Mouse (Mus musculus) fibroblast of lung, adult 2 months (primary cell): ENCODE measurements around the gene Kcna6.

Source experiments
- DNase-seq: peaks from one replicate; pipeline ENCODE4 v3.0.0-alpha.2; 2011; ENCODE audit warnings: low read depth

Gene Kcna6

DNA sequence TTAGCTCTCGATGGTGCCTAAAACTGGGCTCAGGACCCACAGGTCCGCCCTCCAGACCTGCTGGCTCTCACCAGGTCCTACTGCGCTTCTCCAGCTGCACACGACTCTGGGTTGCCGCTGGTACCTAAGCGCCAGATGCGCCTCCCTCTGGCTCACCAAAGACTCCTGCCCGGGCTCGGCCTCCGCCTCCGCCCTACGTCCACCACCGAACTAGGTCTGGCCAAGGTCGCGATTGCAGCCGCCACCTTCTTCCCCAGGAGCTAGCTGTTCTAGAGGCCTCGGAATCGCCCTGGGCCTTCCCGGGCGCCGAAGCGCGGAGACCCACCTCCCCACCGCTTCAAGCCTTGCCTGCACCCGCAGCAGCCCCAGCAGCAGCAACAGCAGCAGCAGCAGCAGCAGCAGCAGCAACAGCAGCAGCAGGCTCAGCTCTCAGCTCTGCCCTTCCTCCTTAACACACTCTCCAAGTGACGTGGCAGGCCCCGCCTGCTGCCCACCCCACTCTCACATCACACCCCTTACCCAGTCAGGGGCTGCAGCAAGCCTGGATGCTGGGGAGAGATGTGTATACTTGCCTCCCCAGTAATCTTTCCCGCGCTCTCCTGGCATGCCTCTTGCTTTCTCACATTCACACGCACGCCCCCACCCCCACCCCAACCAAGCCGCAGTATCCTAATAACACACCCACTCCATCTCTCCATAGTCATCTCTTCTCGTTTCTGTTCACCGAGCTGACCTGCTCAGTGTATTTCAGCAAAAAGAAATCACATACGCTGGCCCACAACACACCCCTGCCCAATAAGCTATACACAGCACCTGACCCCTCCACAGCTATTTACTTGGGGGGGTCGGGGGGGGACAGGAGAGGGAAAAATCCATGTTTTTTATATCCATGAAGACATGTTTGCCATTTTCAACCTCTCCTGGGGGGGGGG is at the start of gene Kcna6:
Gene Kcna6, minus strand, starts transcription at position 464 of the 932 bp plus-strand sequence.
- no peak for DNase-seq

DNA sequence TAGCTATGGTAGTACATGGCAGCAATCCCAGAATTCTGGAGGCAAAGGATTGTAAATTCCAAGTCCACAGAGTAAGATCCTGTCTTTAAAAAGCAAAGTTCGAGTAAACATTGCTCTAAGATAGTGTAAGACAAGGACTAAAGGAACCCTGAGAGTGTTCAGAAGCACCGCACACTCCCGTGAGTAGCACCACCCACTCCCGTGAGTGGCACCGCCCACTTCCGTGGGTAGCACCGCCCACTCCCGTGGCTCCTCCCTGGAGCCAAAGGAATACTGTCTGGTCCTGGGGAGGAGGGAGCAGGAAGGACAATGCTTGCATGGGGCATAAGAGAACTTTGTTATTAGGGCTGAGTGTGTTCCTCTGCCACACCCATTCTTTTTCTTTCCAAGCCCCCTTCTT is 48.4 kb upstream of the Kcna6 start:
- DNase-seq = no peak

DNA sequence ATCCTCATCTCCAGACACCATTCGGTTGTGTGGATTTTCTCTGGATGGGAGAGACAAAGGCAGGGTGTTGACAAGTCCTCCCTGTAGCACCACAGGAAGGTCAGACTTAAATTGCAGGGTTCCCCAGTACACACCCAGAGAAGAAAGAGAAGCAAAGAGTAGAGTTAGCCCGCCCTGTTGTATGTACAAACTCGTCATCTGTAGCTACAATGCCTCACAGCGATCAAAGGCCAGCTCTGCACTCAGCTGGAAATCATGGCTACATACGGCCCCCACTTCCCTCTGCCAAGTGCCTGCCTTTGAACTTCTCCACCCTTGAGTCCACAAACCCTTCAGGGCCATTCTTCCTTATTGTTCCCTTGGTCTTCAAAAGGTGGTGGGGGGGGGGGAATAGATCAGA is 43.7 kb upstream of the Kcna6 start:
- no peak for DNase-seq

DNA sequence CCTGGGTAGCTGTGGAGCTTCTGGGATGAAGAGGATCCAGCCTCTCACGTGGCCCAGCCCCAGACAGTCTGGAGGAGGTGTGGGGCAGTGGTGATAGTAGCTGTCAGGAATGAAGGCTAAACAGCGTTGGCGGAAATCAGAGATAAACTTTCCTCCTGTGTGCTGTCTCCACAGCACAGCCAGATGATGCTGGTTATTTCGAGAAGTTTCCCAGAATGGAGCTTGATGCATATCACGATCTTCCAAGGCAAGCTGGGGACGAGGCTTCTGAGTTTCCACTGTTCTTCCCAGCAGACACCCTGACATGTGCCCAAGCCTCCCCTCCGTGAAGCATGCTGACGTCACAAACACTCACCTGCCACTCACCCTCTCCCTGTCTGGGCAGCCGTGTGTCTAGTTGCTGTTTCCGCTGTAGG is 43.2 kb upstream of the Kcna6 start:
- DNase-seq = no peak

DNA sequence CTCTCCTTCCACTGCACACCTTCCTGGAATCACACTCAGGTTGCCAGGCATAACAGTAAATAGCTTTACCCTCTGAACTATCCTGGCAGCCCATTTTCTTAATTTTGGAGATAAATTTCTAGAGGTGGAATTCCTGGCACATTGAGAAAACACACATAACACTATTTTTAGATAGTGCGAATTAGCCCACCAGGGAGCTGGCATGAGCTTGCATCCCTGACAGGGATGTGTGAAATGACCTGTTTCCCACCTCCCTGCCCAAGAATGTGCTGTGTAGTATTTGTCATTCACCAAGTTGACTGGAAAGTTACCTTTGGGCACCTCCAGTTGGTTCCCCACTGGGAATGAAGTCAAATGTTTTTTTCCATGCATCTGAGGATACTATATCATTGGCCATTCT is 42.6 kb upstream of the Kcna6 start:
- DNase-seq = no peak

DNA sequence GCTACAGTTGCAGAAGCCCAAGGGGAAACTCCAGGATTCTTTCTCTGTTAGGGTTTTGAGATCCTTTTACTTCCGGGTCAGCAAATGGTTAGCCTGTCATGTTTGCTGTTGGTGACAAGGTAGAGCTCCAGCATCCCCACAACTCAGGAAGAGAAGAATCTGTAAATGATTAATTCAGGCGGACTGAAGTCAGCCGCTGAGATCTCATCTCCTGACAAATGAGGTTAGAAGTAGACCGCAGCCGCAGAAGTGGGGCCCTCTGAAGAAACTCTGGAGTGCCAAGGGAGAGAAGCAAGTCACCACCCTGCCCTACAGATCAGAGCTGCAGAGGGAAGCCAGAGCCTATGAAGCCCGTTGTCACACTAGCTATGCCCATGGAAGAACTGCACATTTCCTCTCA is 37.4 kb upstream of the Kcna6 start:
- no peak for DNase-seq

DNA sequence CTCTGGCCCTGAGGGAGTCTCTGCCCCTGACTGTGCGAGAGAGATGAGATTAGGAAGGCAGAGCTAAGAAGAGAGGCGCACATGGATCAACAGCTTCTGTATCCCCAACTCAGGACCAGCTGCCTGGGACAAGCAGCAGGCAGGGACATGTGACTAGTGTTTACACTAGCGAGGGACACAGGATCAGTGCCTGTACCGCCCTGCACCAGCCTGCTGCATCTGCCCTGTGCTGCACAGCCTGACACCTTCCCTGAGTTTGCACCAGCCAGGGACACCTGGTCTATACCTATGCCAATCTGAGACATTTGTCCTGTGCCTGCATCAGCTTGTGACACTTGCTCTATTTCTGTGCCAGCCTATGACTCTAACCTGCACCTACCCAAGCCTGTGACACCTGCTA is 33.4 kb upstream of the Kcna6 start:
- no peak for DNase-seq

DNA sequence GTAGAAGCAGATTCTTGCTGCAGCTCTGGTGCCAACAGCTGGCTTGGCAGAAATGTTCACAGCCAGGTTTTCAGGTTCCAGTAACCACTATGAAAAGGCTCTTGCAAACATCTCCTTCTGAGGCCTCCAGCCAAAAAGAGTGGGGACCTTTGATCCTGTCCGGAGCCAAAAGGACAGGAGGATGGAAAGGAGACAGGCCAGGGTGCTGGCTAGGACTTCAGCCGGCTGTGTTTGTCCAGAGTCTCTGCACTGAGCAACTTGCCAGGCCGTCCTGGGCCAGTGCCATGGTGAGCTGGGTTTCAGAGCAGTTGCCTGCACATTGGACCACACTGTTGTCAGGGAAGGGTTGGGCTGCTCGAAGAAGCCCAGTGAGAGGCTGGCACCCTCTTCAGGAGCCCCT is 31.9 kb upstream of the Kcna6 start:
- DNase-seq = peak; percentile 69

DNA sequence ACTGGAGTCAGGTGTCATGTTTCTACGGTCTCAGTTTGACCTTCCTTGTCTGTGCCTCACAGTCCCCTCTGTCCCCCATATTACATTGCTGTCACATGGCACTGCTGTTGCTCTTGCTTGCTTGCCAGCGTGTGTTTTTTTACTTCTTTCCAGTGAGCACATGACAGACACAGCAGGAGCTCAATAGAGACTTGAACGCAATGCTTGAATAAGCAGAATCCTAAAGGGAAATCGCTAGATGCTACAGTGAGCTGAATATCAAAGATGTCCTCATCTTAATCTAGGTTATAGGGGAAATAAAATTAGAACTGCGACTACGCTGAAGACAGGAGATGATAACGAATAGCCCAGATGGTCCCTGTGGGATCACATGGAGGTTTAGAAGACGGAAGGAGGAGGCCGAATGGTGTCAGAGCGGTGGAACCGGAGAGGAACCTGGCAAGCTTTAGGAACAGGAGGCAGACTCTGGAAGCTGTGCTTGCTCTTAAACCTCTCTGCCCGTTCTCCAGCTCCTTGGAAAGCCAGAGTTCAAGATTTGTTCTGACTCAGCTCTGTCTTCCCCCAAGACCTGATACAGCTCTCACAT is 29.8 kb upstream of the Kcna6 start:
- DNase-seq = no peak

DNA sequence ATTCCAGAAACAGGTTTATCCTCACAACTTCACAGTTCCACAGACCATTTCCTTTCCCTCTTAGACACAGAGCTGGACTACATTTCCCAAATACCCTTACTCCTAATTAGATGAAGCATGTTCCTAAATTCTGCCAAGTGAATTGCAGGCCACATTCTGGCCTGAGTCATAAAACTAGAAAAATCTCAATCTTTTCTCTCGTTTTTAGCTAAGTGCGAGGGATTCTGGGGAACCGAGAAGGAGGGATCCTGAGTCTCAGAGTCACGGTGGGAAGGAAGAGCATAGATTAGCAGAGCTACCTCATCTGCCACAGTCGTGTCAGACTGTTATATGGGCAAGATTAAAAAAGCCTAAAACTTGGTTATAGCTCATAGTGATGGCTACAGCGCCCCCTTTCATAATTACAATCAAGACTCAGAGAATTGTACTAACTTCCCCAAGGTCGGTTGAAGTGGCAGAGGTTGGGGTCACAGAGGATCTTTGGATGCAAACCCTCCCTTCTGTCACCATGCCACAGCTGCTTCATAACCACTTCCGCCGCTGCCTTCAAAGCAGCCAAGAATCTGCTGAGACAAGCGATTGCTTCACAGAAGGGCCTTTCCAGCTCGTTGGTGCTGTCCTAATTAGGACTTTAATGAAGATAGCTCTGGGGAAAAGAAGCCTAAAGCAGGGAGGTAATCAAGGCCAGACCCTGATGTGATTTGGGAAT is 28.6 kb upstream of the Kcna6 start:
- no peak for DNase-seq

DNA sequence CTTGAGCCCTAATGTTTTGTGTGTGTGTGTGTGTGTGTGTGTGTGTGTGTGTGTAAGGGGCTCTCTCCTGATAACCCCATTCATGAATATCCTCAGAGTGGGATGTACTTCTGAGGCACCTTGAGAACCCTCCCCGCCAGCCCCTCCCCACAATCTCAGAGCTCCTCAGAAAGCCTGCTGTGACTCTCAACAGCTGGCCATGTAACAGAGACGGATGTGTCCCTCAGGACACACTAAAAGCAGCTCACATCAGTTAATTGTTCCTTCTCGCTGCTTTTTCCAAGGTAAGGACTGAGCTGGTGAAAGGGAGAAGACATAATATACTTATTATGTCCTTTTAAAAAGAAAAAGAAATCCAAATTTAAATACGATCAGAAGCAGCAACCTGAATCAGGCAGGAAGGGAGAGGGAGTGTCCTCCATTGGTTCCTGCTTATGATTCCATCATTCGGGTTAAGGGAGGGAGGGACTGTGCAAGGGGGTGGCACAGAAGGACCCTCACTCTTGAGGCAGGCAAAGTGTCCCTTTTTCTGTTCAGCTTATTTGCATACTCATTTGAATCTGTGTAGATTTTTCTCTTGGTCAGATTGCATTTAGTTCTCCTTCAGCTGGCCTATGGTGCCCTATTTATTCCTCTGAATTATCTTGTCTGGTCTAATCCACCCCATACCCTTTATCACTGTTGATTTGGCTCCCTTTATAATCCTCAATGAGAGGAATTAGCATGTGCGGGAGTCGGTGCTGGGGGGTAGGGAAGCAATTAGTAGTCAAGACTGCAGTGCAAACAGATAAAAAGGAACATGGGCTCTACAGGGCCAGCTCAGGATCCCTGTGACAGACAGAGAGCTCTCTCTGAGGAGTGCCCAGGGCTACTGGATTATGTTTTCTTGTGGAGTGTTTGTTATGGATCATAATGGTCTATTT is 27.4 kb upstream of the Kcna6 start:
- DNase-seq = no peak

DNA sequence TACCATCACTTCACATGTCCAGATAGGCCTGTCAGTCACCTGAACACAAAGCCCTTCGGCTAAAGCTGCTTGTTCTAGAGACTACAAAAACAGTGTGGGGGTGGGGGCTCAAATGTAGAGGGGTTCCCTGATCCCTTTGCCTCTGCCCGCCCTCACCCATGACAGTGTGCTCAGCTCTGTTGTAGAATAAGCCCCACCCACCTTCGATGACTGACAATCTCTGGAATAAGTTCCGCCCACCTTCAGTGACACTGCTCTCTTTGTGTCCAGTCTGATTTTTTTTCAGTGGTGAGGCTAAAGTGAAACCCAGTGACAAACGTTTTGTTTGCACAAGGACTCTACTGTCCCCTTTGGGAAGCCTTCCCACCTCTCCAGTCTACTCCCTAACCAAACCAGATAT is 26.1 kb upstream of the Kcna6 start:
- no peak for DNase-seq

DNA sequence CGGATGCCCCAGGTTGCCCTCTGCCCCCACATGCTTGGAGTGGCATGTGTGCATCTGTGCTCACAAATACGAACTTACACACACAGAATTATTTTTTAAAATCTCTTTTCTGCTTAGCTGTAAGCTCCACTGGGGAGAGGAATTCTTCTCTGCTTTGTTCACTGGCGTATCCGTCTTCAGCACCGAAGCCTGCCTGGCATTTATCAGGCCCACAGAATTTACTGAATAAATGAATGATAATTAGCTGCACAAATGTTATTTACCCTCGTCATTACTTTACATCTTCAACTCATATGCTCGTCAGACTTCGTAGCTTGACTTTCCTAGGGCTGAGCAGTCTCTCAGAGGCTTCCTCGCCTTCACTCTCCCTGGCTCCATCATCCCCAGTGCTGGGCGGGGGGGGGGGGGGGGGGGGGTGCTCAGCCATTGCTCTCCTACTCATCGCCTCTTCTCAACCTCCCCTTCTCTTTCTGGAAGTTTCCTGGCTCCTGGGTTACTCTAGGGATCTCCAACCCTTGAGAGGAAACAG is 24.2 kb upstream of the Kcna6 start:
- no peak for DNase-seq

DNA sequence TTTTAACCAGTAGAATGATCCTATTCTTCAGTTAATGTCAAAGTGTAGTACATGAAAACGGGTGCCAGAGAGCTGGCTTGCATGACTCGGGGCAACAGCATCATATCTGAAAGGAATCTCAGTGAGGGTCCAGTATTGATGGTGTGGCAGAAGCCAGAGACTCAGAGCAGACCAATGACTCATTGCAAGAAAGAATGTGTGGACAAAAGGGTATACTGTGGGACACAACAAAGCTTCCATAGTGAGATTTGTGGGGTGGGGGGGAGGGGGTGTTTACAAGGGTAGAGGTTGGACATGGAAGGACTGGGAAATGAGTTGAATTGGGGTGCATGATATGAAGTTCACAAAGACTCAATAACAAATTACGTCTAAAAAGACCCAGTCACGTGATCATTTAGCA is 20.9 kb upstream of the Kcna6 start:
- DNase-seq = no peak

DNA sequence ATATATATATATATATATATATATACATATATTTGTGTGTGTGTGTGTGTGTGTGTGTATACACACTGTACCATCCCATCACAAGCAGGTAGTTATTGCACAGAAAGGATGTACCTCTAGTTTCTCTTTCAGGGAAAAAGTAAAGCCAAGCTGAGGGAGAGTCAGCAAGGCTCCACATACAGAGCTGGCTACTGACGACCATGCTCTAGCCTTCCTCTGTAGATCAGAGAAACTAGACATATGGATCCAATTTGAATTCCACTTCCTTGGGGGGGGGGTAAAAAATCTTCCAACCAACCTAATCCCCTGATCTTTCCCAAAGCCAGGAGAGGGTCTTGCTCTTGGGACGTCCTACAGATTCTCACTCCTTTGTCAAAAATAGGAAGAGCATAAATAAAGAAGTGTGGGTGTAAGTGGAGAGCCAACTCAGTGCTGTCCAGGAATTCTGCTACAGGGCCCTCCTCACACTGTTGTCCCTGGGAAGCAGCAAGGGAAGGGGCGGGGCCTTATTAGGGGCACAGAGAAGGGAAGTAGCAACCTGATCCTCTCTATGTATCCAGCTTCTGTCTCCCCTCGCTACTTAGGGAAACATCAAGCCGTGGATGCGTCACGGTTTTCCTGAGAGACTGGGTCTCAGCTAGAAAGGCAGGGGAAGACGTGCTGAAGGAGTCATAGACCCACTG is 15.4 kb upstream of the Kcna6 start:
- no peak for DNase-seq

DNA sequence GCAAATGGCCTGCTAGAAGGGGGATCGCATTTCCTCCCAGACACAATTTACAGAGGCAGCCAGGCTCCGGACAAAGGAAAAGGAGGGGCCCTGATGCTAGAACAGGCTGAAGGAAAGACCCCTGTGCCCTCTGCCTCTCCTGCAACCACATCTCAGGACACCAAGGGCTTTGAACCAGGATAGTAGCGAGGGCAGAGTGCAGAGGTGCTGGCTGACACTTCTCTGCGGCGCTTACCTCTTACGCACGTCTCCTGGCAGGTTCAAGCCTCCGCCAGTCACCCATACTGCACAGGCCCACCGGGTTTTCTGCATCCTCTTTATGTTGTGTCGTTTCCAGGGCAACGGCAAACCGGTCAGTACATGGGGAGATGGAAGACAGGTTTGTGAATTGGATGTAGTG is 12.0 kb upstream of the Kcna6 start:
- no peak for DNase-seq

DNA sequence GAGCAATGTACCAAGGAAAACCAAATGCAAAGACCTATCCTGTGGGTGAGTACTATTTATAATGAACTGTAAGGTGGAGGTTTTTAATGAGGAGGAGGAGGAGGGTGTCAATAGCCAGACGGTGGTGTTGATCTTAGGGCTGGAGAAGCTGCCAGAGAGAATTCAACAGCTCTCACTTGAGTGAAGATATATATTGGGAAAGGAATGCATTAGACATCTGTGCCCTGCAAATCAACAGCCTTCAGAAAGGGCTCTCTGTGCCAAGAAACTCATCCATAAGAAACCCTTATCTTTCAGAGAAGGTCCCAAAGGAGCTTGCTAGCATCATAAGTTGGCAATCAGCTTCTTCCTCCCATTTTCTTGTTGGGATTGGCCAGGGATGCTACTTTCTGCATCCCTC is 5.4 kb upstream of the Kcna6 start:
- no peak for DNase-seq

DNA sequence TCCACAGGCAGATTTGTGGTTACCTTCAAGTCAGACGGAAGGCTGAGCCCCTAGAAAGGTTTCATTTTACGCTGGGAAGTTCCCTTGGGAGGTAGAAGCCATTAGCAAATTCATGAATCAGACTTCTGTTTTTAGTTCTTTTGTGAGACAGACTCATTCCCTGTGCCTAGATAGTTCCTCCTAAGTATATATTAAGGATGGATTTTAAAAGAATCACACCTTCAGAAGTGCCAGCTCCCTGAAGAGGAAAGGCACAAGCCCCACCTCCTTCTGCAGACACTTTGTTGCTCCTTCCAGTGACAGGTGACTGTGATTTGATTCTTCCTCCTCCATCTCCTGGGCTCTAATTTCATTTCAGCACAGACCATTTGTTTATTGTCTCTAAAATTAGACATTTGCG is 2.1 kb upstream of the Kcna6 start:
- no peak for DNase-seq

DNA sequence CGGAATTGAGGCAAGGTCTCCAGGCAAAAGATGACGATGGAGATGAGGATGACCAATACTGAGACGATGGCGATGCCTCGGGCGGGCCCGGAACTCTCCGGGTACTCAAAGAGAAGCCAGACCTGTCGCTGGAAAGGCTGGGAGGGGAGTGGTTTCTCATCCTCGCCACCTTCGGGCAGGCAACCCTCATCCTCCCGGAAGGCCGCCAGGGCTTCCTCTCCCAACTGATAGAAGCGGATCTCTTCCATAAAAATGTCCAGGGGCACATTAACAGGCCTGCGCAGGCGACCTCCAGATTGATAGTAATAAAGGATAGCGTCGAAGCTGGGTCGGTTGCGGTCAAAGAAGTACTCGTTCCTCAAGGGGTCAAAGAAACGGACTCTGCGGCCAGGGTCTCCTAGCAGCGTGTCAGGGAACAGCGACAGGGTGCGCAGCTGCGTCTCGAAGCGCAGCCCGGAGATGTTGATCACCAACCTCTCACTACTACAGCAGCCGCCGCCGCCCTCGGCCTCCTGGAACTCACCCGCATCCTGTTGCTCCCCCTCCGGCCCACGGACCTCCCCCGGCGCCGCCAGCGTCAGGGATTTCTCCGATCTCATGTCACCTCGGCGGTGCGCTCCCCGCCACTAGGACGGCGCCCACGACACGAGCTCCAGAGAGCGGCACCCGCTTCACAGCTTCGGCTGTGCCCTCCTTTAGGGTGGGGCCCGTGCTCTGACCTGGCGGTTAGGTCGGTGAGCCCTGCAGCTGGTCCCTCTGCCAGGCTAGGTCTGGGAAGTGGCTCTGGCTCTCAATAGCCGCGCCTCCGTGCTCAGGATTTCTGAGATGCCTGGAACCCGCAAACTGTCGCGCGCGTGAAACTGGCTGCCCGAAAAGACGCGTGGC is 906 bp downstream of the Kcna6 start:
- DNase-seq = no peak

DNA sequence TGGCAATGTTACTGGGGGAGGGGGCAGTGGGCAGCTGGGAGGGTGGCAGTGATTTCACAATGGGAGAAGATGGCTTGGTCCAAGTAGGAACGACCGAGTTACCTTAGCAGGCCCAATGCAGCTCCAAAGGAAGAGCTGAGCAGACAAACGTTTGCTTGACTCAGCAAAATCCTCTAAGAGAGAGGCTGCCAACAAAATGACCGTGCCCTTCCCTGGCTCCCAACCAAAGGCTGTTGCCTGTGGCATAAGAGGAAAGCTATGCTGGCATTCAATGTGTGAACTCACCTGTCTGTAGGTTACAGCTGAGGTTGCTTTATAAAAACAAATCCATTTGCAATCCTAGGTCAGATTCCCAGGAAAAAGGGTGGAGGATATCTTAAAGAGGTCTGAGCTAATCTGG is 3.5 kb downstream of the Kcna6 start:
- no peak for DNase-seq
